Mouse (Mus musculus): ENCODE data around the gene Dab1. TPM values are rescaled to one million over a fixed set of nuclear protein-coding genes. Genes with fewer than 3 reads are reported as not detected.

Dab1 gene
- polyA plus RNA-seq, 1 experiment from 2014 or later, result not detected

DNA sequence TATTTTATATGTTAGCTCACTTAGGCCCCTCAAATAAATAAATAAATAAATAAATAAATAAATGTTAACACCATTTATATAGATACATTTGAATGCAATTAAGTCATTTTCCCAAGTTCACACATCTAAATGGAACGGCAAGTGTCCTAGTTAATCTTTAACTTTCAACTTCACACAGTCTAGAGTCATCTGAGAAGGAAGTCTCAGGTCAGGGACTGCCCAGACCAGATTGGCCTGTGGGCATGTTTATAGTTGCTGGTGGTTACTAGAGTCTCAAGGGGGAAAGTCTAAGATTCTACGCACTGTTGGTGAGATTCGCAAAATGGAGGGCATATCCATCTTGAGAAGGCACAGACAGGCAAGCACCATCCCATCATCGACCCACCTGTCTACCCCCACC lies 96.4 kb downstream of the Dab1 start:
- 95% methylated on average over 4 of the region's 4 CpGs for WGBS (ENCODE audit: missing documents)
- H3K4me3 ChIP-seq (ENCODE audit: inconsistent target), result no peak overlapping the region
- no peaks in the 10 kb centered on the region for H3K36me3 ChIP-seq (ENCODE audit: inconsistent target)
- H3K79me2 ChIP-seq (ENCODE audit: inconsistent target), result no peaks in the 10 kb centered on the region
- H3K27ac ChIP-seq, result no peak overlapping the region

DNA sequence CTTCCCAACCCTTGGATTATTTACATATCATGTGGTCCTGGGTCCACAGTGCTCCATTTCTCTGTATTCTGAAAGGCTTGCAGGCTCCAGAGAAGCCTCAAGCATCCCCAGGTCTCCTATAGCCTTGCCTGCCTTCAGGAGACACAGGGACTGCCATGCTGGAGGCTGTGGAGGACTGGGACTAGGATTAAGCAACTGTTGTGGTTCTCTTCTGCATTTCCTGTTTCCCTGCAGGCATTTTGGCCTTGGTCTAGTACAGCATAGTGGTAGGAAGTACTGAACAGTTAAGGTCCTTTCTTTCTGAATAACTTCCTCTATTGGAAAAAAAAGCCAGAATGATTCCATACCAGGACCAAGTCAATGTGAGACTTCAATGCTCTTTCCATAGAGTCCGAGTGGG lies 103.6 kb downstream of the Dab1 start:
- Histone ChIP-seq H3K79me2 (ENCODE audit: inconsistent target) (no peaks in the 10 kb centered on the region), H3K36me3 (ENCODE audit: inconsistent target) (no peaks in the 10 kb centered on the region), H3K4me3 (ENCODE audit: inconsistent target) (no peak overlapping the region), H3K27ac (no peak overlapping the region)
- 63% methylated on average over 1 of the region's 1 CpGs for WGBS (ENCODE audit: missing documents)

DNA sequence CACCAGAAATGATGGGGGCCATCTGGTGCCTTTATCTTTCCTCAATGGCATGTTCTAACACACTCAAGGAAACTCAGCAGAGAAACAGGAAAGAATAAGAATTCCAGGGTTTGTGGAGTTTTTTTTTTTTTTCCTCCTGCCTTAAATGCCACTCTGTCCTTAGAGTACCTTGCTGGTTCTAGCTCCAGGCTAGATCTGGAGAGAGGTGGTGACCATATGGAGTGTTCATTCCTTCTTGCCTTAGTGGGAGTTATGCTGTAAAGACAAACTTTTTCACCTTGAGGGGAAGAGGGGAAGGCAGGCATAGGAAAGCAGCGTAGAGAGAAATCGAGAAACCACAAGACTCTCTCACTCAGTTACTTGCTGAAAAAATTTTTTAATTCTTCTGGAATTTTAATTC lies 107.3 kb downstream of the Dab1 start:
- H3K27ac ChIP-seq, result no peak overlapping the region
- H3K36me3 ChIP-seq (ENCODE audit: inconsistent target), result no peaks in the 10 kb centered on the region
- 87% methylated on average over 2 of the region's 2 CpGs for WGBS (ENCODE audit: missing documents)
- H3K79me2 ChIP-seq (ENCODE audit: inconsistent target), result no peaks in the 10 kb centered on the region
- no peak overlapping the region for H3K4me3 ChIP-seq (ENCODE audit: inconsistent target)

DNA sequence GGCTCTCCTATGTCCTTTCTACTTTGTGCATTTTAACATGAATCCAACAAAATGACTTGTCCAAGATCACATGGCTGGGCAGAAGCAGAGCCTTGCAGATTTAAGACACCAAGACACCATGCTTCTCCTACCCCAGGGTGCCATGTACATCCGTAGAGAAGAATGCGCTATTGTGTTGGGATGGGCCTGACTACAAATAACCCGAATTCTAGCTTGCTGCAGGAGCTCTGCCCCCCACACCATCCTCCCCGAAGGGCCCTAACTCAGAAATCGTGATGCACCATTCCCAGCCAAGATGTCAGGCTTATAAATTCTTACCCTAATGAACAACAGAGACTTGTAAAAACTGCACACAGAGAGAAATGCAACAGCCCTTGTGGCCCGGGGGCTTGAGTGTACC lies 118.0 kb downstream of the Dab1 start:
- Histone ChIP-seq H3K27ac (no peak overlapping the region), H3K36me3 (ENCODE audit: inconsistent target) (no peaks in the 10 kb centered on the region), H3K79me2 (ENCODE audit: inconsistent target) (no peaks in the 10 kb centered on the region), H3K4me3 (ENCODE audit: inconsistent target) (no peak overlapping the region)
- 84% methylated on average over 6 of the region's 6 CpGs for WGBS (ENCODE audit: missing documents)

DNA sequence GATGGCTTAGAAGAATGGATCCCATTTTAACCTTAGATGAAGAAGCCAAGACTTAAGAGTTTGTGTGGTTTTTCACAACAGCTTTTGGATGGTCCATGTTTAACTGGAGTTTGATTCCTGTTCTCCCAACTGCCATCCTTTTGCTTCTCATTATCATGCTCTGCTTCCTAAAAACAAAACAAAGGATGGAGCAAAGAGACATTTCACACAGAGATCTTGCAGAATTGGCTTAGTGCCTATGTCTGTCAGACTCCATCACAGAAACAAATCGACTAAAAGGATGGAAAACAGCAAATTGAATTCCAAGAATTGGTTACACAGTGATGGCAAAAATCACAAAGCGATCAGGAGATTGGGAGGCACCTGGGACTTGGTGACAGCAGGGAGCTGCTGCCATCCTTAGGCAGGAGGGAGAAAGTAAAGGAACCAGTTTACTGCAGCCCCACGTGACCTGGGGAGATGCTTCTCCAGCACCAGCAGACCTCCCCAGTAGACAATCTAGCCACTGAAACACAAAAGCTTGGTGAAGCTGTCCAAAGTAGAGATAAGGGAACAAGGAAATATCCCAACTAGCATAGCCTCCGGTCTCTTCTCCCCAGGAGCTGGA lies 132.2 kb downstream of the Dab1 start:
- Histone ChIP-seq H3K79me2 (ENCODE audit: inconsistent target) (no peaks in the 10 kb centered on the region), H3K4me3 (ENCODE audit: inconsistent target) (no peak overlapping the region), H3K27ac (no peak overlapping the region), H3K36me3 (ENCODE audit: inconsistent target) (no peaks in the 10 kb centered on the region)
- WGBS (ENCODE audit: missing documents), result 69% methylated on average over 4 of the region's 4 CpGs

DNA sequence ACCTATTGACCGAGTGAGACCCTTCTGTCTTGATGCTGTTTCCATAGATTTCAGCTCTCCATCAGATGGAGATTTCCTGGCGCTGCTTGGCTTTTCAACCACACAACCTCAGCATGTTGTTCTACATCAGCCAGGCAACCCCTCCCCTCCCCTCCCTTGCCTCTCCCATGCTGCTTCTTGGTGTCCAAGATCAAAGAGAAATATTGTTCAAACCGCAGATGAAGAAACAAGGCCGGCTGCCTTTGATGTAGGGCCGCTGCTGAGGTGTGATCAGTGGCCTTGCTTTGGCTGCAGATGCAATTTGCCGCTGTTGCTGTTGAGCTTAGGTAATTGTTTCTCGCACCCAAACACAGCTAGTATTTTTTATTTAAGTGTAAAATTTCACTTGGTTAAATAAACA lies 135.4 kb downstream of the Dab1 start:
- 76% methylated on average over 7 of the region's 7 CpGs for WGBS (ENCODE audit: missing documents)
- H3K4me3 ChIP-seq (ENCODE audit: inconsistent target), result no peak overlapping the region
- no peaks in the 10 kb centered on the region for H3K79me2 ChIP-seq (ENCODE audit: inconsistent target)
- no peaks in the 10 kb centered on the region for H3K36me3 ChIP-seq (ENCODE audit: inconsistent target)
- no peak overlapping the region for H3K27ac ChIP-seq

DNA sequence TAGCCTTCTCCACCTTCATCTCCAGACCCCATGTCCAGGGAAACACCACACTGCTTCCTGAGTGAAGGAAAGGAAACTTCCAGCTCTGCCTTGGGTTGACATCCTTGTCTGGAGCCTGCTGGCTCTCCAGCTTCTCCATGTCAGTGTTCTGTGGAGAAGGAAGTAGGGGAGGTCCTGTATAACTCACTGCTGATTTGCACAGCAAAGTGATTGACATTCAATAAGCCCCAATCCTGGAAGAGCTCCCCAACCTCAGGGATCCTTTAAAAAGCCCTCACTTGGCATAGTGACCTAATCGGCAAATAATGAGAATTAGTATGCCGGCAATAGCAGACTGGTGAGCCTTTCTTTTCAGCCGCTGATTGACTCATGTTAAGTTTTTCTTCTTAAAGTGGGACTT lies 138.1 kb downstream of the Dab1 start:
- no peaks in the 10 kb centered on the region for H3K36me3 ChIP-seq (ENCODE audit: inconsistent target)
- WGBS (ENCODE audit: missing documents), result 79% methylated on average over 3 of the region's 3 CpGs
- H3K27ac ChIP-seq, result no peak overlapping the region
- H3K79me2 ChIP-seq (ENCODE audit: inconsistent target), result no peaks in the 10 kb centered on the region
- no peak overlapping the region for H3K4me3 ChIP-seq (ENCODE audit: inconsistent target)

DNA sequence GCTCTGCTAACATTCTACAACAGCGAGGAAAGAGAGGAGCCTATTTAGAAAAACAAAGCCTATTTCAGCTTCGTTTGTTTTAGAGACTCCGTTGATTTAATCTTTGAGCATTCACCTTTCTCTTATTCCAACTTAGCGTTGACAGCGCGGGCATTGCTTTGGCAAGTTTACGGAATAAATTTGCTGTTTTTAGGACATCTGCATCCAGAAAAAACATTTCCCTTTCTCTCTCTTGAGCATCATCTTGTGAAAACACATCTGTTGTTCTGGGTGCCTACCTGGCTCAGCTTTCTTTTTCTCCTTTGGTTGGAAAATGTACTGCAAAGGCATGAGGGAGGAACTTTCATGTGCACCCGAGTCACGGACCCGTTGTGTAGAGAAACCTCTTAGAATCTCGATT lies 143.3 kb downstream of the Dab1 start:
- Histone ChIP-seq H3K4me3 (ENCODE audit: inconsistent target) (no peak overlapping the region), H3K27ac (no peak overlapping the region), H3K36me3 (ENCODE audit: inconsistent target) (no peaks in the 10 kb centered on the region), H3K79me2 (ENCODE audit: inconsistent target) (no peaks in the 10 kb centered on the region)
- WGBS (ENCODE audit: missing documents), result 89% methylated on average over 11 of the region's 11 CpGs

DNA sequence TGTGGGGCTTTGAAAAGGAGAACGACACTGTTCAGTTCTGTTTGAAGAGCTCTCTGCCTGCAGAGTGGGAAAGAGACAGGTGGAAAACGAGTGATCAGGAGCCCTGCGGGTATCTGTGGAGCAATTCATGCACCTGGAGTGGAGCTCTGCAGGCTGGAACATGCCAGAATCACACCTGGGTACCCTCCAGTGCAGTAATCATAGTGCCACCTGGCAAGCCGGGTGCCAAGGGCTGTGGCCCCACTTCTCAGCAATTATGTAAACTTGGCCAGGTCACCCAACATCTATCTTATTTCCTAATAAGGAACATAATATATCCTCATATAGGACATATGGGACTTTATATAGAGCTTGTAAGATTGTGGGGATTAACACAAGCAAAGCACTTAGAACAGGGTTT lies 156.6 kb downstream of the Dab1 start:
- Histone ChIP-seq H3K27ac (no peak overlapping the region), H3K79me2 (ENCODE audit: inconsistent target) (no peaks in the 10 kb centered on the region), H3K36me3 (ENCODE audit: inconsistent target) (no peaks in the 10 kb centered on the region), H3K4me3 (ENCODE audit: inconsistent target) (no peak overlapping the region)
- 69% methylated on average over 4 of the region's 4 CpGs for WGBS (ENCODE audit: missing documents)

DNA sequence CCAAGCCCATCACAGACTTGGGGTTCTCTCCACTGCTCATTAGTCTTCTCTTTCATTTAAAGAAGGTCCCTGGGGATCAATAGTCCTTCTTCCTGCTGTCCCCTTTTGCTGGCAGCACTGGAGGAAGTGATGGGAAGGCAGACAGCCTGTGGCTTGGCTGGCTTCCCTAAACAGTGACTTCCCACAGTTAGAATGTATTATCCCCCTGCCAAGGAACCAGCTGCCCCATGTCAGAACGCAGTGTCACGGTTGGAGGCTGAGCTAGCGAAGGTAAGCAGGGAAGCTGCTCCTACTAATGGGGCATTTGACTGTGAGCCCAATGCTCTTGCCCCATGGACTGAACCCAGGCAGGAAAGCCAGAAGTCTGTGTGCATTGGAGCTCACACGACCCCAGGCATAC lies 162.2 kb downstream of the Dab1 start:
- H3K36me3 ChIP-seq (ENCODE audit: inconsistent target), result no peaks in the 10 kb centered on the region
- H3K79me2 ChIP-seq (ENCODE audit: inconsistent target), result no peaks in the 10 kb centered on the region
- no peak overlapping the region for H3K27ac ChIP-seq
- WGBS (ENCODE audit: missing documents), result 63% methylated on average over 4 of the region's 4 CpGs
- H3K4me3 ChIP-seq (ENCODE audit: inconsistent target), result no peak overlapping the region

DNA sequence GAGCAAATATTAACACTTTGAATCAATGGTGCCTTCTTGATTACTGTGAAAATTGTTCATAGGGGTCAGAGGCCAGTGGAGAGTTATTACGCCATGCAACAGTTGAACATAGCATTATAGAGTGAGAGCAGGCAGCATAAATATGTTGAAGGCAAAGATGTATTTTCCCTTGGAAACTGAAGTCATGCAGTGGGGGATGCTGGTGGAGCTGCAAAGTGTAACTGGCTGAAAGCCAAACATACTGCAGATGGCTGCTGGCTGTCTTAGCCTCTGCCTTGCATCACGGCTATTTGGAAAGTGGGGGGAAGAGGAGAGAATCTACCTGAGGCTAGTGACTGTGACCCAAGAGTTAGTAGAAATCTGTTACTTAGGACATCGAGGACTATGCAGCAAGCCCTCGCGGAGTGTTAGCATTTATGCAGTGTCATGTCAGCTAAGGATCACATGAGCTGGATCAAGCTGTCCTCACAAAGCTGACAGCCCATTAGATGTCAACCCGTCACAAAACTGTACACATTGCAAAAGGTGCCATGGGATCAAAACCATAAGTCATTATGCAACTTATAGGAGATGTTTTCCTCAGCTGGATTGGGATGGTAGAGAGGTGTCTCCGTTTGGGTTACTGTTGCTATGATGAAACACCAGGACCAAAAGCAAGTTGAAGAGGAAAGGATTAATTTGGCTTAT lies 164.5 kb downstream of the Dab1 start:
- Histone ChIP-seq H3K4me3 (ENCODE audit: inconsistent target) (no peak overlapping the region), H3K36me3 (ENCODE audit: inconsistent target) (no peaks in the 10 kb centered on the region), H3K79me2 (ENCODE audit: inconsistent target) (no peaks in the 10 kb centered on the region), H3K27ac (no peak overlapping the region)
- WGBS (ENCODE audit: missing documents), result 97% methylated on average over 7 of the region's 7 CpGs

DNA sequence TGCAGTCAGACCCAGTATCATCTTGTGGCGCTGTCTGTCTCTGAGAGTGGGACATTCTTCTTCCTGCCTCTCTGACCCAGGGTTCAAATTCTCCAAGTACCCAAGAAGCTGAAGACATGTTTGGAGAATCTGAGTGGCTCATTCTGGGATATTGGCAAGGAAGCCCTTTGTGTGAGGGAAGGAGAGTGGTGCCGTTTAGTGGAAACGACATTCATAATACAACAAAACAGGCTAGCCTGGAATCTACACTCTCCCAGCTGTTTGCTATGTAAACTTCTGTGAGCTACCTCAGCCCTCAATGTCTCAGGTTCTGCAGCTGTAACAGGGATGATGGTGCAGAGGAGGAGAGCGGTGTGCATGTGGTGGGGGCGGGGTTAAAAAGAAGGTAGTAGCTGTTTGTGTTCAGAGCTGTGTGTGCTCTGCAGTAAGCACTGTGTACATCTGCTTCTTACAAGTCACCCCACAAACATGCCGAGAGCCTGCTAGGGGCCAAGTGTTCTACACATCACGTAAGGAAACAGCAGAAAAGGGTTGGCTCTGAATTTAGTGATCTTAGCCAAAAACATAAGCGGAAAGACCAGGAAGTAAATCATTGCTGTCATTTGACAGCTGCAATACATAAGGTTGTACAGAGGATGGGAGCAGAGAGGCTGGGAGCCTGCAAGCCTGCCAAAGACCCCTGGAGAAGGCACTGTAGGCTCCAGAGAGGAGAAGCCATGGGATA lies 174.6 kb downstream of the Dab1 start:
- Histone ChIP-seq H3K4me3 (ENCODE audit: inconsistent target) (no peak overlapping the region), H3K27ac (no peak overlapping the region), H3K79me2 (ENCODE audit: inconsistent target) (no peaks in the 10 kb centered on the region), H3K36me3 (ENCODE audit: inconsistent target) (no peaks in the 10 kb centered on the region)
- WGBS (ENCODE audit: missing documents), result 60% methylated on average over 8 of the region's 8 CpGs

DNA sequence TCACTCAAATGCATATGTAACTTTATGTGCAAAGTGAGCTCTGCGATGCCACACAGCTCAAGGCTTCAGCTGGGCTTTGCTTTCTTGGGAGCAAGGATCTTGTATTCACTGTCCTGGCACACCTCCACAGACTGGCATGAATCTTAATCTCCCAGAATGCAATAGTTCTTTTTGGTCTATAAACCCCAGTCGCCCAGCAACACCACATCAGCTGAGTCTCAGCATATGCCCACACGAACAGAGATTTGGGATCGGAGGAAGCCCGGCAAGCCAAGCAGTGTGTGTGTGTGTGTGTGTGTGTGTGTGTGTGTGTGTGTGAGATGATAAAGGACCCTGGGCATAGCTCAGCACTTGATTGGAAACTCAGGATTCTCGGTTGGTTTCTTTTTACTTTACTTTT lies 177.3 kb downstream of the Dab1 start:
- Histone ChIP-seq H3K36me3 (ENCODE audit: inconsistent target) (no peaks in the 10 kb centered on the region), H3K4me3 (ENCODE audit: inconsistent target) (no peak overlapping the region), H3K27ac (no peak overlapping the region), H3K79me2 (ENCODE audit: inconsistent target) (no peaks in the 10 kb centered on the region)
- 79% methylated on average over 6 of the region's 6 CpGs for WGBS (ENCODE audit: missing documents)

DNA sequence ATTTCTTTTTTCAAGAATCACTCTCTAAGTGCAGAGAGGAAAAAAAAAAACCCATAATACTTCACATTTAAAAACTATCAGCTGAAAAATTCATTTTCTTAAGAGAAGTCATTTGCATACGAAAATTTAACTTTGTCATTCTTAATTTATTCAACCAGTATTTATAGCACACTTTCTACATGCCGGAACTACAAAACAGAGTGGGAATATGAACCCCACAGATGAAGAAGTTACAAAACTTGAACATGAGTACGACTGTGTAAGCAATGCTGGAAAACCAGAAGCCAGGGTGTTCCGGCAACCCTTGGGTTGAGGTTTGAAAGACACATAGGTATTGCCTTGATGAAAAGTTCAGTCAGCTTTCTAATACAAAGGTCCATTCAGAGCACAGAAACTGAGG lies 183.3 kb downstream of the Dab1 start:
- H3K4me3 ChIP-seq (ENCODE audit: inconsistent target), result no peak overlapping the region
- H3K79me2 ChIP-seq (ENCODE audit: inconsistent target), result no peaks in the 10 kb centered on the region
- WGBS (ENCODE audit: missing documents), result 87% methylated on average over 4 of the region's 4 CpGs
- H3K36me3 ChIP-seq (ENCODE audit: inconsistent target), result no peaks in the 10 kb centered on the region
- no peak overlapping the region for H3K27ac ChIP-seq

DNA sequence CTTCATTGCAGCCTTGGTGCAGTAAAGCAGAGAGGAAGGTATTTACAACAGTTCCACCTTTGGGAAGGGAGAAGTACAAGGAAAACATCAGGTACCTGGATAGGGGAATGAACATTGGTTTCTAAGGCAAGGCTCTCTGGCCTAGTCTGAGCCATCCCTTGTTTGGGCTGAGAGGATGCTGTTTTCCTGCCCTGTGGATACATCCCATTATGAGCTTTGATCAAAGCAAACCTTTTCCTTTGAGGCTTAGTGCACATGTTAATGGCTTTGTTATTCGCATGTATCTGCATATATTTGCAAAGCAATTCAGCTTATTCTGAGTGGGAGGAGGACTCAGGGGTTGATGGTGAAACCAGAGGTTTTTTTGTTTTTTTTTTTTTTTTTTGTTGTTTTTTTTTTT lies 185.3 kb downstream of the Dab1 start:
- H3K4me3 ChIP-seq (ENCODE audit: inconsistent target), result no peak overlapping the region
- H3K27ac ChIP-seq, result no peak overlapping the region
- H3K36me3 ChIP-seq (ENCODE audit: inconsistent target), result no peaks in the 10 kb centered on the region
- 38% methylated on average over 1 of the region's 1 CpGs for WGBS (ENCODE audit: missing documents)
- no peaks in the 10 kb centered on the region for H3K79me2 ChIP-seq (ENCODE audit: inconsistent target)
